Mouse (Mus musculus): Measurements from ENCODE around the gene Psen1.

Psen1 gene

DNA sequence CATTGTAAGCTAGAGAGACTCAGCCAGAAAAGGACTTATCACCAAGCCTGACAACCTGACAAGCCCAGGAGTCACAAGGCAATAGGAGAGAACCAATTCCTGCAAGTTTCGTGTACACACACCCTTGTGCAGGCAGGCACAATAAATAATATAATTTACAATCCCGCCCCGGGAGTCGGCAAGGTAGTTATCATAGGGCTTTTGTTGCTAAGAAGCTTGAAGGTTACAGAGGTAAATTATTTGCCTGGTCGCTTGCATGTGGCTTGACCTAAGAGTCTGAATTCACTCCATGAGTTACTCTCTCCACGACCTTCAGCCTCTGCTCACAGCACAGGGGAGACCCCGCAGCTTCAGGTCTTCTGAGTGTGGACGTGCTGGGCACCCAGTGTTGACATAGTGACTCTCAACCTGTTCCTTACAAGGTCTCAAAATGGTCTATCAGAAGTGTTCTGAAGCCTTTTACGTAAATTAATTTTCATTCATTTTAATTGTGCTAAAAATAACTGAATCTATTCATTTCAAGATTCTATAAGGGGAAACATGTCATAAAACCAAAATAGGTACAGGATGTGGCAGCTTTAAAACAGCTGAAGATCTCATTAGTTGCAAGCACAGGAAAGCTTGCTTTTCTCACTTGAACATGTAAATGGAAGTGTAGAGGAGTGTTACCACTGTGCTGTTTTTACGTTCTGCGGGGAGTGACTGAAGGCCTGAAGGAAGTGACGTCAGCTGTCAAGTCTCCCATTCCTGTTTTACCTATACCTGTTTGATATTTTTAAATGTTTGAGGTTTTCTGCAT, 38.8 kb downstream of the Psen1 start:
- DNase-seq (ENCODE audit: low spot score) = no peak

DNA sequence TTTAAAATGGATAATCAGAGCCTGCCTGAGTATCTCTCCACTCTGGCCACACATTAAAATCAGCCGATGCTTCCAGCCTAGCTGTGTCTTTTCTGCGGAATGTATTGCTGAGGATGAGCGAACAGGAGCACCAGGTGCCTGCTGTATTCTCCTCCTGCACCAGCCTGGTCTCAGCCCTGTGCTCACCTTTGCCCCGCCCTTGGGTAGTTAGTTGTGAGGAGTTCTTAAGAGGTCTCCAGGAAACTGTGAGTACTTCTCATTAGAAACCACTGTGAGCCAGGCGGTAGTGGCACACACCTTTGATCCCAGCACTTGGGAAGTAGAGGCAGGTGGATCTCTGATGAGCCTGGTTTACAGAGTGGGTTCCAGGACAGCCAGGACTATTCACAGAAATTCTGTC, 44.3 kb downstream of the Psen1 start:
- DNase-seq (ENCODE audit: low spot score) = no peak

DNA sequence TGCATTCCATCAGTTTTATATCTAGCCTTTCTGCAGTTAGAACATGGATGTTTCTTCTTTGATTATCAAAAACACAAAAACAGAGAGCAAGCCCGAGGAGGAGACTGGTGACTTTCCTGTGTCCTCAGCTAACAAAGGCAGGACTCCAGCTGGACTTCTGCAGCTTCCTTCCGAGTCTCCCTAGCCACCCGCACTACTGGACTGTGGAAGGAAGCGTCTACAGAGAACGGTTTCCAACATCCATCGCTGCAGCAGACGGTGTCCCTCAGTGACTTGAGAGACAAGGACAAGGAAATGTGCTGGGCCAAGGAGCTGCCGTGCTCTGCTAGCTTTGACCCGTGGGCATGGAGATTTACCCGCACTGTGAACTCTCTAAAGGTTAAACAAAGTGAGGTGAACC, 46.1 kb downstream of the Psen1 start:
- DNase-seq (ENCODE audit: low spot score) = no peak

DNA sequence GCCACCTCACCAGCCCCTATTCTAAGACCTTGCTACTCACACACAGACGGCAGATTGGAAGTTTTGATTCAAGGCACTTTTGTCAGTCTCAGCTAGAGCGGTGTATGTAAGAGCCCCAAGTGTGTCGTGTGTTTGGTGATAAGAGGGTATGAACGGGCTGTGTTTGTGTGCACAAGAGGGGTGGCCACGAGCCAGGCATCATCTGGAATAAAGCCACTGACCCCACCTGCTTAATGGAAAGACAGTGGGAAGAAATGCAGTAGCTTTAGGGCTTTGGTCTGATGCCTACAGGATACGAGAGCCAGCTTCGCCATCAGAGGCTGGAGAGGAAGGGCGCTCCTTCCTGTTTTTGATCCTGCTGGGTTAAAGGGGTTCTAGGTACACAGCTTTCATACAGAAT, 48.3 kb downstream of the Psen1 start:
- no peak for DNase-seq (ENCODE audit: low spot score)

DNA sequence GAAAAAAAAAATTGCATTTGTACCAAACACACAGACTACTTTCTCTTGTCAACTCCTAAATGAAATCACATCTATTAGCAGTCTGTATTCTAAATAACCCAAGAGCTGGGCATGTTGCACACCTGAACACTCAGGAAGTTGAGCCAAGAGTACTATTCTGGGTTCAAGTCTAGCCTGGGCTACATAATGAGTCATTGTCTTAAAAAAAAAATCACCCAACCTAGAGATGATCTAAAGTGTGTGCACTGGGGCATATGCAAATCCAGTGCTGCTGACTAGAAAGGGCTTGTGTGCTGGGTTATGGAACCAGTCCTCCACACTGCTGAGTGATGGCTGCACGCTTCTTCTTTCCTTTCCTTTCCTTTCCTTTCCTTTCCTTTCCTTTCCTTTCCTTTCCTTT, 50.7 kb downstream of the Psen1 start:
- no peak for DNase-seq (ENCODE audit: low spot score)

DNA sequence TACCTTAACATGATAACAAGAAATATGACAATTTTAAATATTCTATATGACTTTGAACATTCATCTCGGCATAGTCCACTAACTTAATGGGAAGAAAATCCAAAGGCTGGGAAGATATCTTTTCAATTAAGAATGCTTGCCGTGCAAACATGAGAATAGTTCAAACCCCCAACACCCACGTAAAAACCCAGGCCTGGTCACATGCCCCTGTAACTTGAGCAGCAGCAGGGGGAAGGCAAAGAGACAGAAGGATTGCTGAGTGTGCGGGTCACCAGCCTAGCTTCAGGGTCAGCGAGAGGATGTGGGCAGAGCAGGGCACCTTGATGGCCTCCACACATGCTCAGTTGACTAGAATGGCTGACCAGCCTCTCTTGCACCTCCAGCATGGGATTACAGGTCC, 53.8 kb downstream of the Psen1 start:
- no peak for DNase-seq (ENCODE audit: low spot score)

GRCm38 (mm10) chr12:83742834-83743233, 54.9 kb downstream of the Psen1 start:
- no peak for DNase-seq (ENCODE audit: low spot score)

DNA sequence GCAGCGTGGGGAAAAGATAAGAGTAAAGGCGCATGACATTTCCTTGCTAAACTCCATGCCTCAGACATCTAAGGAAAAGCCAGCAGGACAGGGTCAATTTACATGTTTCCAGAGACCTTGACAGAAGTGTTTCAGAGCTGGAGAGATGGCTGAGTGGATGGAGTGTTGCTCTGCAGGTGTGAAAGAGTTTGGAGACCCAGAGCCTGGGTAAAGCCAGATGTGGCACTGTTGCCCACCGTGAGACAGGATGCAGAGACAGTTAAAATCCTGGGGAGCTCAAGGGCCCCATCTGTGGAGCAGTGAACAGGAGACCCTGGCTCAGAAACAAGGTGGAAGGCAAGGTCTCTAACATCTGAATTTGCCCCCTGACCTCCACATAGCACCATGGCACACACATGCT, 55.8 kb downstream of the Psen1 start:
- no peak for DNase-seq (ENCODE audit: low spot score)

- no peak for DNase-seq (ENCODE audit: low spot score)
These were observed 61.2 kb downstream of the Psen1 start for GRCm38 (mm10) chr12:83749186-83749585.

GRCm38 (mm10) chr12:83752495-83752894, 64.5 kb downstream of the Psen1 start:
- DNase-seq (ENCODE audit: low spot score) = peak; percentile 54

DNA sequence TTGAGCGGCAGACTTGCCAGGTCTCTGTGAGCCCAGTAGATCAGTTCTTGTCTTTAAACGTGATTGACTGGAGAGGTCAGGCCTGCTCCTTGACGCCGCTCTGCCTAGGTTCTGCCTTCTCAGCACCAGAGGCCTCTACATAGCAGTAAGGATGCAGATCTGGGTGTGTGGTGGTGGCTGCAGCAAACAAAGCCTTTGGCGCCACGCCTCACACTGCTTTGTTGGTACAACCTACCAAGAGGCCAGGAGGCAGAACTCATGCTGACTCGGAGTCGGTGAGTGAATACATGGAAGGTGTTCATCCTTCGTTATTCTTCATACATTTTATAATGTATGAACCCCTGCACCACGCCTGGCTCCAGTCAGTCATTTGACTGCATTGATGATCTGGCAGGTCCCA, 70.8 kb downstream of the Psen1 start:
- no peak for DNase-seq (ENCODE audit: low spot score)

GRCm38 (mm10) chr12:83760201-83760600, 72.2 kb downstream of the Psen1 start:
- DNase-seq (ENCODE audit: low spot score) = no peak

DNA sequence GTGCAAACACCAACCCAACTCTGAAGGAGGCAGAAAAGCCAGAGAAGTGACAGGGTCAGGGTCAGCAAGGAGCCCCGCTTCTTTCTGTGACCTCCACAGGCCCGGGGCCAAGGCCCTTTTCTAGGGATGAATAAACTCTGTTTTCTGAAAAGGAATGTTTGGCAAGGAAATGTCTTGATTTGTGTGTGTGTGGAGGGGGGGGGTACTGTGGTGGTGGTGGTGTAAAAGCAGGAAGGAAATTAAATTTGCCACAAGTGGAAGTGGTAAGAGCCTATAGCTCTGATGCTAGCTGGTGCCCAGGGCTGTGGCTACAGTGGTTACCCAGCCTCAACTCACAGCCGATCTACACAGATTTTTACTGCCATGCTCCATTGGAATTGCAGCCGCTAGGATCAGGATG, 74.8 kb downstream of the Psen1 start:
- peak; percentile 23 for DNase-seq (ENCODE audit: low spot score)

- DNase-seq (ENCODE audit: low spot score) = peak; percentile 26
These were observed 75.5 kb downstream of the Psen1 start, which contains the start of gene Papln for GRCm38 (mm10) chr12:83763311-83764043. Gene Papln, plus strand, starts transcription at chr12:83763634.

DNA sequence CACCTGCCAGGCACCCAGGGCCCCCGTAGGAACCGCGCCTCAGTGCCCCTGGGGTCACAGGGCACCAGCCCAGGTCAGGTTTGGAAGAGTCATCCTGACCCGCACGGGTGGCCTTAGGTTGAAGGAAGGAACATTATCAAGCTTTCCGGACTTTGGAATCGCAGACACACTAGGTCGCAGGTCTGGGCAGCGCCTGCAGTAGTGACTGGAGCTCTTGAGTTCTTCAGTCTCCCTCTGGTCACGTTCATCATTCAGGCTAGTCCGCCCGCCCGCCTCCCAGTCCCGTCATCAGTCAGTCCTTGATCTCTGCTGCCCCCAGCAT, 76.1 kb downstream of the Psen1 start:
- peak; percentile 42 for DNase-seq (ENCODE audit: low spot score)

- DNase-seq (ENCODE audit: low spot score) = no peak
These were observed 76.6 kb downstream of the Psen1 start for GRCm38 (mm10) chr12:83764519-83764918.

- DNase-seq (ENCODE audit: low spot score) = no peak
These were observed 78.1 kb downstream of the Psen1 start for GRCm38 (mm10) chr12:83765965-83766603.

- no peak for DNase-seq (ENCODE audit: low spot score)
These were observed 79.9 kb downstream of the Psen1 start for GRCm38 (mm10) chr12:83767833-83768232.

GRCm38 (mm10) chr12:83768235-83768899, 80.4 kb downstream of the Psen1 start:
- no peak for DNase-seq (ENCODE audit: low spot score)

DNA sequence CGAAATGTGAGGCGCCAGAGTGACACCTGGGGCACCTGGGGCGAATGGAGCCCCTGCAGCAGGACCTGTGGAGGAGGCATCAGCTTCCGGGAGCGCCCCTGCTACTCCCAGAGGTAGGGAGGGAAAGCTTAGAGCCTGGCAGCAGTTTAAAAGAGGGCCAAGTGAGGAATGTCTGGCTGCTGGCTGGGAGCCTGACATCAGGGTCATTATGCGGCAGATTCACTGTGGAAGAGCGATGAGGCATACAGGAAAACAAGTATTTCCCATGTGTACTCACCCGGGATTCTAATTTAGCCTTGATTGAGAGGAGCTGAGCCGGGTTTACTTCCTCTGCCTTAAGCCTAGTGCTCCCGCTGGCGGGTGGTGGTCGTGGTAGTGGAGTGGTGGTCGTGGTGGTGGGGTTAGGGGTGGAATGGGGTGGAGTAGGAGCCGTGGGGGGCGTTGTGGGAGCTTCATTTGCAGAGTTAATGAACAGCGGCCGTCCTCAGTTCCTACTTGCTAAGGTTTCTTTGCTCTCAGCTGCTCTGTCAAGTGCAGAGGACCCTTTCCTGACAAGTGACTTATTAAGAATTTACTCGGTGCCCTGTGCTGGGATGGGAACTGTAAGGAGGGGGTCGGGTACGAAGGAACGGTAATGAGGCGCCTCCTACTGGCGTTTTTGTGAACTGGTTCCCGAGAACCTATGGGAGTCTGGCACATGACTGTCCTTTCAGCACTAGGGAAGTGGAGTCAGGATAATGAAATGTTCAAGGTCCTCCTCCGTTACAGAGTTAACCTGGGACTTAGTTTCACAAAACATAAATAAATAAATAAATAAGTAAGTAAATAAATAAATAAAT, 82.7 kb downstream of the Psen1 start:
- peak; percentile 57 for DNase-seq (ENCODE audit: low spot score)

GRCm38 (mm10) chr12:83775621-83776020, 87.7 kb downstream of the Psen1 start:
- DNase-seq (ENCODE audit: low spot score) = no peak

- DNase-seq (ENCODE audit: low spot score) = no peak
These were observed 88.8 kb downstream of the Psen1 start for GRCm38 (mm10) chr12:83776766-83777165.

All from ovary, postnatal 36 days (tissue).